Mouse (Mus musculus) embryonic facial prominence, embryonic 13.5 days (tissue): ENCODE data around the gene Nap1l4. TPM values are rescaled to one million over a fixed set of nuclear protein-coding genes. Genes with fewer than 3 reads are reported as not detected.

Experiments used
- ATAC-seq: fragments of 200-750 bp; cut with Nextera tagmentation; 2 replicates; pipeline ENCODE4 v1.8.0; 2017; ENCODE audit warnings: low read depth; ENCODE audit not compliant: insufficient number of reproducible peaks, insufficient read depth, low FRiP score, low TSS enrichment
- H3K27ac ChIP-seq: fragments of 300-500 bp; sonication (generic); 2 replicates; pipeline ENCODE4 v1.5.1; 2015; ENCODE audit warnings: moderate library complexity, mild to moderate bottlenecking, inconsistent platforms
- H3K27me3 ChIP-seq: fragments of 300-500 bp; sonication (generic); 2 replicates; pipeline ENCODE4 v1.6.1; 2015; ENCODE audit warnings: mild to moderate bottlenecking, inconsistent platforms
- H3K36me3 ChIP-seq: fragments of 300-500 bp; sonication (generic); 2 replicates; pipeline ENCODE4 v1.6.1; 2015; ENCODE audit warnings: mild to moderate bottlenecking, inconsistent platforms
- H3K4me1 ChIP-seq: fragments of 300-500 bp; sonication (generic); 2 replicates; pipeline ENCODE4 v1.6.1; 2015; ENCODE audit warnings: inconsistent platforms
- H3K4me2 ChIP-seq: fragments of 300-500 bp; sonication (generic); 2 replicates; pipeline ENCODE4 v1.6.1; 2015; ENCODE audit warnings: moderate library complexity, mild to moderate bottlenecking, inconsistent platforms
- H3K4me3 ChIP-seq: fragments of 300-500 bp; sonication (generic); 2 replicates; pipeline ENCODE4 v1.5.1; 2015; ENCODE audit warnings: mild to moderate bottlenecking, inconsistent platforms
- H3K9ac ChIP-seq: fragments of 300-500 bp; sonication (generic); 2 replicates; pipeline ENCODE4 v1.6.1; 2015; ENCODE audit warnings: mild to moderate bottlenecking, inconsistent platforms
- H3K9me3 ChIP-seq: fragments of 300-500 bp; sonication (generic); 2 replicates; pipeline ENCODE4 v1.6.1; 2016; ENCODE audit warnings: inconsistent platforms
- WGBS: fragments of 180-500 bp; shearing (Covaris S2); methylation state at CpG from one replicate; pipeline ENCODE4 v1.1.7; 2015; ENCODE audit warnings: mixed read lengths; 5-methylcytosine and 5-hydroxymethylcytosine counted together
- polyA plus RNA-seq: library from polyadenylated mRNA; unstranded; fragments of >200 nt; fragmentation: Nextera tagmentation; extraction: Ambion mirVana; gene quantifications from 2 replicates; pipeline ENCODE4 v1.2.1, GENCODE M21; 2015

The Nap1l4 gene
- polyA plus RNA-seq, 1 experiment from 2014 or later = 282 TPM

DNA sequence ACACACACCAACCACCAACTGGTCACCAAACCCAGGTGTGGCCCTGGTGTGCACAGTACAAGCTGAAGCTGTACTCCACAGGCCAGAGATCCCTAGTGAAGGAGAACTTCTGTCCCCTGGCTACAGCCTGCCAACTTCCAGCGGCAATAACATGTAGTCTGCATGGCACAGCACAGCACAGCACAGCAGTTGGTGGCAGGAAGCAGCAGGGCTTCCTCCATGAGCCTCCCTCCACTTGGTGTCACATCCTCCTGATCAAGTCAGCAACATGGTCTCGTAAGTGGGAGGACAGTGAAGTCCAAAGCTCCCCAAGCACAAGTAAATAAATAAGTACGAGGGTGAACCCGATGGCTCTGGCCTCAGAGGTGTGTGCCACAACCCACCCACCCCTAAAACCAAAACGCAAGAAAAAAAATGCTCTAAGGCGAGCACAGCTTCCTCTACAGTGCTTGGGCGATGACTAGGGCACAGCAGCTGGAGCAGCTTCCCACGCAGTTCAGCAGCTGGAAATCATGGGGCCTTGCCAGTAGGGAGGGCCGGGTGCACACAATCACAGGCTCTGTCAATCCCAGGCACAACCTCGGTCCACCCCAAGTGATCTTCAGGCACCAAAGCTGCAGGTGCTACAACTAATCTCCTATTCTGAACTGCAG, 35.0 kb downstream of the Nap1l4 start:
- Histone ChIP-seq H3K4me1 (no peaks in the 10 kb centered on the region), H3K4me2 (no peak overlapping the region), H3K4me3 (no peak overlapping the region), H3K27ac (no peak overlapping the region), H3K9me3 (no peaks in the 10 kb centered on the region), H3K9ac (no peak overlapping the region), H3K27me3 (no peaks in the 10 kb centered on the region), H3K36me3 (peaks cover 66% of the 10 kb centered on the region)
- 91% methylated on average over 10 of the region's 10 CpGs for WGBS
- ATAC-seq = no peak

DNA sequence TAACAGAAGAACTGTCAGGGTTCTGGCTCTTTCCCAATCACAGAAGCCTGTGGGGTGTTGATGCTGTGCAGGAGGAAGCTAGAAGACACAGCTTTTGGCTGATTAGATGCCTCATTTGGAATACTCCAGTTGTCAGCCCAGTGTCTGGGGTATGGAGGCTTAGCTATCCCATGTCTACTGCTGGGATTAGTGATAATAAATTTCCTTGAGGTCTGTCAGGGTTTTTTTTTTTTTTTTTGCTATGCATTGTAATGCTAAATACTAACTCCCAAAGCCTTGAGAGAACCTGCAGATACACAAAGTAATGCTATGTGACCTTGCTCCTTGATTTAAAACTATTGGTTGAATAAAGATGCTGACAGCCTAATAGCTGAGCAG, 37.6 kb downstream of the Nap1l4 start:
- Histone ChIP-seq H3K4me1 (no peaks in the 10 kb centered on the region), H3K27ac (no peak overlapping the region), H3K9me3 (no peaks in the 10 kb centered on the region), H3K27me3 (peaks cover 1% of the 10 kb centered on the region; the same call in 1 of the 2 replicates), H3K9ac (no peak overlapping the region), H3K4me3 (no peak overlapping the region), H3K36me3 (peaks cover 41% of the 10 kb centered on the region), H3K4me2 (no peak overlapping the region)
- no peak for ATAC-seq

- Histone ChIP-seq H3K9ac (no peak overlapping the region), H3K36me3 (peaks cover 37% of the 10 kb centered on the region), H3K4me2 (no peak overlapping the region), H3K27ac (no peak overlapping the region), H3K4me3 (no peak overlapping the region), H3K9me3 (no peaks in the 10 kb centered on the region), H3K4me1 (no peaks in the 10 kb centered on the region), H3K27me3 (peaks cover 4% of the 10 kb centered on the region; the same call in 1 of the 2 replicates)
- no peak for ATAC-seq
- WGBS = 87% methylated on average over 3 of the region's 3 CpGs
These were observed 38.1 kb downstream of the Nap1l4 start for GRCm38 (mm10) chr7:143510593-143511334.

DNA sequence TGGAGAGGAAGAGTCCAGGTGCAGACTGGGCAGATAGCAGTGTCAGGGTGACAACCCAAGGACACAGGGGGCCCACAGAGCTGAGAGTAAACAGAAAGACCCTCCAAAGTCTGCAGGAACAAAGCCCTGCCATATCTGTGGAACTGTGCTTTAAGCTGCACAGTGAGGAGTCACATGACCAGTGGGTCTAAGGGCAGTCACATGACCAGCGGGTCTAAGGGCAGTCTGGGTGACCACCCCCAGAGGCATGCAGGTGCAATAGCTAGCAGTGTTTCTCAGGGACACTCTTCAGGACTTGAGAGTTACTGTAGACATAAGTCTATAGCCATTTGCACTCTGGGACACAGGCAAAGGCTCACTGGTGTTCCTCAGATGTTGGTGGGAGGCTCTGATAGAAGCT, 39.3 kb downstream of the Nap1l4 start:
- ATAC-seq = no peak
- Histone ChIP-seq H3K4me1 (no peaks in the 10 kb centered on the region), H3K4me3 (no peak overlapping the region), H3K27me3 (peaks cover 13% of the 10 kb centered on the region), H3K36me3 (peaks cover 25% of the 10 kb centered on the region), H3K9me3 (no peaks in the 10 kb centered on the region), H3K27ac (no peak overlapping the region), H3K9ac (no peak overlapping the region), H3K4me2 (no peak overlapping the region)
- WGBS = 78% methylated on average over 1 of the region's 1 CpGs

GRCm38 (mm10) chr7:143506675-143507074, 42.2 kb downstream of the Nap1l4 start:
- 25% methylated on average over 7 of the region's 7 CpGs for WGBS
- Histone ChIP-seq H3K36me3 (peaks cover 3% of the 10 kb centered on the region; the same call in 1 of the 2 replicates), H3K4me1 (peaks cover 13% of the 10 kb centered on the region; the same call in 1 of the 2 replicates), H3K4me2 (no peak overlapping the region), H3K27me3 (peaks cover 40% of the 10 kb centered on the region), H3K9me3 (no peaks in the 10 kb centered on the region), H3K9ac (no peak overlapping the region), H3K27ac (no peak overlapping the region), H3K4me3 (no peak overlapping the region)
- no peak for ATAC-seq

DNA sequence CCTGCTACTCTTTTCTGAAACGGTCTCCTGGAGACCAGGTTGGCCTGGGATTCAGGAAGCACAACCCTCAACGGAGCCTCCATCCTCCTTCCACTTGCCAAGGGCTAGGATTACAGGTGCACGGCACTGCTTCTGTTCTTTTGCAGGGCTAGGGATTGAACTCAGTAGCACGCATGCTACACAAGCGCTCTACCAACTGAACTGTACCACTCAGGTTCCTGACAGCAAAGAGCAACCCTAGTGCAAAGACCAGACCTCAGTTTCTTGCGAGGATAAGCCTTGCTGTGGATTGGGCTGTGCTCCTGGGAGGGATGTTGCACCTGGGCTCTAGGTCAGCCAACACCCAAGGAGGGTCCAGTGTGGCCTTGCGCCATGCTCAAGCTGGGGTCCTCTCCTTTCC, 42.6 kb downstream of the Nap1l4 start:
- WGBS = 65% methylated on average over 7 of the region's 7 CpGs
- ATAC-seq = no peak
- H3K4me2 ChIP-seq = no peak overlapping the region
- H3K27ac ChIP-seq = no peak overlapping the region
- no peaks in the 10 kb centered on the region for H3K9me3 ChIP-seq
- peaks cover 44% of the 10 kb centered on the region for H3K27me3 ChIP-seq
- H3K36me3 ChIP-seq = peaks cover 3% of the 10 kb centered on the region; the same call in 1 of the 2 replicates
- peaks cover 16% of the 10 kb centered on the region; the same call in 1 of the 2 replicates for H3K4me1 ChIP-seq
- no peak overlapping the region for H3K4me3 ChIP-seq
- no peak overlapping the region for H3K9ac ChIP-seq

GRCm38 (mm10) chr7:143505823-143506222, 43.1 kb downstream of the Nap1l4 start:
- peaks cover 3% of the 10 kb centered on the region; the same call in 1 of the 2 replicates for H3K36me3 ChIP-seq

GRCm38 (mm10) chr7:143505411-143505810, 43.5 kb downstream of the Nap1l4 start:
- Histone ChIP-seq H3K36me3 (peaks cover 3% of the 10 kb centered on the region; the same call in 1 of the 2 replicates), H3K4me1 (peaks cover 16% of the 10 kb centered on the region; the same call in 1 of the 2 replicates), H3K4me3 (no peak overlapping the region), H3K4me2 (no peak overlapping the region), H3K27ac (no peak overlapping the region), H3K27me3 (peaks cover 53% of the 10 kb centered on the region), H3K9me3 (no peaks in the 10 kb centered on the region), H3K9ac (no peak overlapping the region)
- 89% methylated on average over 2 of the region's 2 CpGs for WGBS
- no peak for ATAC-seq

More at GRCm38 (mm10) chr7:143505823-143506222, 43.1 kb downstream of the Nap1l4 start:
- H3K4me2 ChIP-seq = no peak overlapping the region
- H3K9ac ChIP-seq = no peak overlapping the region
- 26% methylated on average over 11 of the region's 11 CpGs for WGBS
- H3K4me1 ChIP-seq = peaks cover 16% of the 10 kb centered on the region; the same call in 1 of the 2 replicates
- no peak overlapping the region for H3K4me3 ChIP-seq
- H3K27ac ChIP-seq = no peak overlapping the region
- ATAC-seq = no peak
- peaks cover 49% of the 10 kb centered on the region for H3K27me3 ChIP-seq
- H3K9me3 ChIP-seq = no peaks in the 10 kb centered on the region

GRCm38 (mm10) chr7:143503926-143504325, 45.0 kb downstream of the Nap1l4 start:
- WGBS = 90% methylated on average over 6 of the region's 6 CpGs
- no peaks in the 10 kb centered on the region for H3K9me3 ChIP-seq

DNA sequence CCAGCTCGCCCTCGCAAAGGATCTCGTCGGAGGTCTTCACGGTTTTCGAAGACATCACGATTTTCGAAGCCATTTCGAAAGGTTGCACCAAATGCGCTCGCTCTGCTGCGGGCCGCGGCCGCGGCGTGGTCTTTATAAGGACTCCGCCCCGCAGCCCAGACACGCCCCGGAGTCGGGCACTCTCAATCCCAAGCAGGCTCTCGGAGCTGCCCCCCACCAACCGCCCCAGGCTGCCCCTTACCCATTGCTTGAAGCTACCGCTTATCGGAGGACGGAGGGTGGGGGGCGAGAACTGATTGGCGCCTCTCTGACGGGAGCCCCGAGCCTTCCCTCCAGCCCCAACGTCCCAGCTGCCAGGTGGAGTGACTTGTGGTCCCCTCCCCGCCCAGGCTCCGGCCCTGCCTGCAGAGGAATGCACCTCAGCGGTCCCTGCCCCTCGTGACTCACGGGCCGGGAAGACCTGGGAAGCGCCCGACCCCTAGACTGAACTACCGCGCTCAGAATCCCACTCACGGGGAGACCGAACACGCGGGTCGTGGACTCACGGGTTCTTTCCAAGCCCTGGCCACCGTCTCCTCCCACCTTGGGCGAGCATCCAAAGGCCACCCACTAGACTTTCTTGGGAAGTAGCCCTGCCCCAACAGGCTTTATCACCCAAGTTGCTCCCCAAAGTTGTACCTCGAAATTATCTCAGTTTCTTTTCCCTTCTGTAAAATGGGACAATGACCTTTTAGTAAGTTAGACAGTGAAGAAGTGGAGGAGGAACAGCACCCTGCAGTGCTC, 46.3 kb downstream of the Nap1l4 start, which contains the start of gene Phlda2:
TSS of gene Phlda2 (minus strand) at position 733 of the 783 bp plus-strand sequence.
- H3K4me1 ChIP-seq = peaks cover 16% of the 10 kb centered on the region; the same call in 1 of the 2 replicates
- peak within 1 kb of the TSS; percentile 49 for H3K4me3 ChIP-seq
- no peaks in the 10 kb centered on the region for H3K9me3 ChIP-seq
- H3K27ac ChIP-seq = no peak within 1 kb of the TSS
- no peak; the same call in 1 of the 2 replicates for ATAC-seq
- H3K9ac ChIP-seq = peak within 1 kb of the TSS; percentile 66
- H3K27me3 ChIP-seq = peaks cover 71% of the 10 kb centered on the region
- no peaks in the 10 kb centered on the region for H3K36me3 ChIP-seq
- H3K4me2 ChIP-seq = peak within 1 kb of the TSS; percentile 82
- WGBS = 6% methylated on average over 51 of the region's 51 CpGs

More at GRCm38 (mm10) chr7:143503926-143504325, 45.0 kb downstream of the Nap1l4 start:
- no peaks in the 10 kb centered on the region for H3K36me3 ChIP-seq
- H3K27me3 ChIP-seq = peaks cover 68% of the 10 kb centered on the region
- no peak overlapping the region for H3K9ac ChIP-seq
- no peak overlapping the region for H3K4me3 ChIP-seq
- no peak for ATAC-seq
- H3K4me2 ChIP-seq = no peak overlapping the region
- H3K27ac ChIP-seq = no peak overlapping the region
- peaks cover 16% of the 10 kb centered on the region; the same call in 1 of the 2 replicates for H3K4me1 ChIP-seq
